Mouse (Mus musculus) midbrain, embryonic 10.5 days (tissue): ENCODE measurements around the gene March6. TPM values are rescaled to one million over a fixed set of nuclear protein-coding genes. Genes with fewer than 3 reads are reported as not detected.

Experiments
- DNase-seq: peaks from one replicate; pipeline ENCODE4 v3.0.0-alpha.2; 2017; ENCODE audit warnings: low spot score
- H3K27ac ChIP-seq: fragments of 300-500 bp; sonication (generic); replicated peaks from 2 replicates; pipeline ENCODE4 v1.5.1; 2016; ENCODE audit warnings: mild to moderate bottlenecking
- H3K27me3 ChIP-seq: fragments of 300-500 bp; sonication (generic); 2 replicates; pipeline ENCODE4 v1.6.1; 2016; ENCODE audit warnings: low read depth, mild to moderate bottlenecking; ENCODE audit not compliant: poor library complexity, severe bottlenecking
- H3K36me3 ChIP-seq: fragments of 300-500 bp; sonication (generic); 2 replicates; pipeline ENCODE4 v1.6.1; 2016; ENCODE audit warnings: mild to moderate bottlenecking, moderate library complexity
- H3K4me1 ChIP-seq: fragments of 300-500 bp; sonication (generic); 2 replicates; pipeline ENCODE4 v1.6.1; 2016
- H3K4me3 ChIP-seq: fragments of 300-500 bp; sonication (generic); 2 replicates; pipeline ENCODE4 v1.5.1; 2016; ENCODE audit warnings: mild to moderate bottlenecking, moderate library complexity
- H3K9me3 ChIP-seq: fragments of 300-500 bp; sonication (generic); replicated peaks from 2 replicates; pipeline ENCODE4 v1.6.1; 2016; ENCODE audit warnings: mild to moderate bottlenecking
- WGBS: fragments of 180-500 bp; shearing (Covaris S2); methylation state at CpG from one replicate; pipeline ENCODE4 v1.1.7; 2016; 5-methylcytosine and 5-hydroxymethylcytosine counted together
- polyA plus RNA-seq: library from polyadenylated mRNA; unstranded; fragments of >200 nt; fragmentation: Nextera tagmentation; extraction: Ambion mirVana; gene quantifications from 2 replicates; pipeline ENCODE4 v1.2.1, GENCODE M21; 2016

March6 gene
- polyA plus RNA-seq, 1 experiment from 2014 or later, result 37.3 TPM

DNA sequence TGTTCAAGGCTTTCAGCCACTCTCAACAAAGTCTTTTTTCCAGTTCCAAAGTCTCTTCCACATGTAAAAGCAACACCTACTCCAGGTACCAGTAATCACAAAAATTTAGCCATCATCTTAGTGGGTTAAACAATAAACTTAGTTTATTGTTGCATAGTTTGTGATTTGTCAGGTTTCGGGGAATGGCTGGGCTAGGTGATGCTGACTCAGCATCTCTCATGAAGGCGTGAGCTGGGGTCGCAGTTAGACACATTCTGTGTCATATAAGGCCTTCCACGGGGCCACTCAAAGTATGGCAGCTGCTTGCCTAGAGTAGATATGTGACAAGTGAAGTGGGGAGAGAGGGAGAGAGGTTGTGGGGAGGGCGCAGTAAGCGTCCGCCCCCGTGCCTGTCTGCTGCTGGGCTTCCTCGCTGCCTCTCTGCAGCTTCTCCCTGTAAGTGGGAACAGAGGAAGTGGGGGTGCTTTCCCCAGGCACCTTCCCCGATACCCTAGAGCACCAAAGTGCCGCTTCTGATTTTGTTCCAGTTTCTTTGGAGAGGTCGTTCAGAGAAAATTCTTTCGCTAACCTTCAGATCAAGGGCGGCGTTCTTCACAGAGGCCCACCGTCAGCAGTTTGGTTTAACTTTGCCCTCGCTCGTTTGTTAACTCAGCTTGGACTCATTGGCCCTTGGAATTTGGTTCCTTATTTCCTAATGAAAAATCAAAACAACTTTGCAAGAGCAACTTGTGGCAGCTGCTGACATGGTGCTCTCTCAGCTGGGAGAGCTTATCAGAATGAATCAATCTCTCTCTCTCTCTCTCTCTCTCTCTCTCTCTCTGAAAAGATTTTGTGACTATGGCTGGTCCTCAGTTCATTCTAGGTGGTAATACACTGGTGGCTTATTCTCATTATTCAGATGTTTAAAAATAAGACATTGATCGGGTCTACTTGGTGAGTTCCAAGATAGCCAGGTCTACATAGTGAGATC, 33.0 kb upstream of the March6 start:
- H3K4me1 ChIP-seq, result peaks cover 12% of the 10 kb centered on the region
- DNase-seq, result no peak
- H3K27ac ChIP-seq, result no peak overlapping the region
- H3K9me3 ChIP-seq, result peaks cover 11% of the 10 kb centered on the region; the same call in 1 of the 2 replicates
- WGBS, result 74% methylated on average over 19 of the region's 19 CpGs
- no peaks in the 10 kb centered on the region for H3K36me3 ChIP-seq
- H3K4me3 ChIP-seq, result no peak overlapping the region
- H3K27me3 ChIP-seq, result no peaks in the 10 kb centered on the region

DNA sequence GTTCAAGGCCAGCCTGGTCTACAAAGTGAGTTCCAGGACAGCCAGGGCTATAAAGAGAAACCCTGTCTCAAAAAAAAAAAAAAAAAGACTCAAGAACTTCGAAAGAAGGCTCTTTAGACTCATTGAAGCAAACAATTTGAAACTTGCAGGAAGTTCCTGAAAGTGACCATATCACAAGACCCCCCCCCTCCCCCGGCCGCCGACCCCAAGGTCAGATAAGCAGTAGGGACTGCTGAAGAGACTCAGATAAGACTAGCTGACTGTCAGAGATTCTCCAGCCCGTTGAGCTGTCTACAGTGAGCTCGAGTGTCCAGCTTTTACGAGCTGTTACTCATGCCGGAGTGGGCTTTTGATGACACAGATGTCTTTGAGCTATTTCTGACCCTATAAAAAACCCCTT, 32.0 kb upstream of the March6 start:
- H3K4me1 ChIP-seq, result peaks cover 6% of the 10 kb centered on the region; the same call in 1 of the 2 replicates
- no peak overlapping the region for H3K27ac ChIP-seq
- no peak for DNase-seq
- no peak overlapping the region for H3K4me3 ChIP-seq
- H3K9me3 ChIP-seq, result peaks cover 11% of the 10 kb centered on the region; the same call in 1 of the 2 replicates
- 89% methylated on average over 8 of the region's 8 CpGs for WGBS
- no peaks in the 10 kb centered on the region for H3K36me3 ChIP-seq
- no peaks in the 10 kb centered on the region for H3K27me3 ChIP-seq

DNA sequence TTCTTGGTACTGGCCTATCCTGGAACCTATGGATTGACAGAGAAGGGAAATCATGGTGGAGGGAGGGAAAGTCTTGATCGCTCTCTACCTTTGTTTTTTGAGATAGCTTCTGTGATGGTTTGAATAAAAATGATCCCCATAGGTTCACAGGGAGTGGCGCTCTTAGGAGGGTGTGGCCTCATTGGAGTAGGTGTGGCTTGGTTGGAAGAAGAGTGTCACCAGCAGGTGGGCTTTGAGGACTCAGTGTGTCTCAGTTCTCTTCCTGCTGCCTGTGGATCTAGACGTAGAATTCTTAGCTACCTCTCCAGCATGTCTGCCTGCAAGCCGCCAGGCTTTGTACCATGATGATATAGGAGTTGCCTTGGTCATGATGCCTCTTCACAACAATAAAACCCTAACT, 31.1 kb upstream of the March6 start:
- Histone ChIP-seq H3K9me3 (peaks cover 11% of the 10 kb centered on the region; the same call in 1 of the 2 replicates), H3K36me3 (no peaks in the 10 kb centered on the region), H3K27me3 (no peaks in the 10 kb centered on the region), H3K4me3 (no peak overlapping the region), H3K27ac (no peak overlapping the region), H3K4me1 (peaks cover 6% of the 10 kb centered on the region; the same call in 1 of the 2 replicates)
- 94% methylated on average over 4 of the region's 4 CpGs for WGBS
- no peak for DNase-seq

DNA sequence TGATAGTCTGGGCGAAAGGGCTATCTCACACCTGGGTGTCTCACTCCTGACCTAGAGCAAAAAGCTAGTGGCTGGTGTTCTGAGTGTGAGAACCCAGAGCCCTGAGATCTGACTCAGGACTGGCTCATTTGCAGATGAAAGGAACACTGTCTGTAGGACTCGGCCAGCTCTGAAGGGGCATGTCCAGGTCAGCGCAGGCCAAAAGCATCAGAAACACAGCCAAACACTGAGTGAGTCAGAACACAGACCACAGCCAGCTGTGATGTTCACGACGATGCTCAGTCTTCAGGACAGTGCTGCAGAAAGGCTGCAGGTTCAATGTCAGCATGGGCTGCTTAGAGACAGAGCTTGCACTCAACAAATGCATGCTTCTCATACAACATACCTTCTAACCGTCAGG, 30.5 kb upstream of the March6 start:
- H3K27me3 ChIP-seq, result no peaks in the 10 kb centered on the region
- H3K4me1 ChIP-seq, result peaks cover 6% of the 10 kb centered on the region; the same call in 1 of the 2 replicates
- WGBS, result 77% methylated on average over 6 of the region's 6 CpGs
- no peak overlapping the region for H3K27ac ChIP-seq
- H3K9me3 ChIP-seq, result peaks cover 11% of the 10 kb centered on the region; the same call in 1 of the 2 replicates
- H3K4me3 ChIP-seq, result no peak overlapping the region
- H3K36me3 ChIP-seq, result no peaks in the 10 kb centered on the region
- DNase-seq, result no peak

- H3K27me3 ChIP-seq, result no peaks in the 10 kb centered on the region
- H3K36me3 ChIP-seq, result no peaks in the 10 kb centered on the region
- H3K9me3 ChIP-seq, result peaks cover 5% of the 10 kb centered on the region; the same call in 1 of the 2 replicates
- H3K4me1 ChIP-seq, result no peaks in the 10 kb centered on the region
- no peak for DNase-seq
- H3K27ac ChIP-seq, result no peak overlapping the region
- 90% methylated on average over 2 of the region's 2 CpGs for whole genome bisulfite sequencing
- no peak overlapping the region for H3K4me3 ChIP-seq
Observed at GRCm38 (mm10) chr15:31554855-31555254, 24.0 kb upstream of the March6 start.

GRCm38 (mm10) chr15:31550381-31550780, 19.5 kb upstream of the March6 start:
- H3K4me1 ChIP-seq, result no peaks in the 10 kb centered on the region
- no peak overlapping the region for H3K27ac ChIP-seq
- H3K27me3 ChIP-seq, result no peaks in the 10 kb centered on the region
- no peaks in the 10 kb centered on the region for H3K9me3 ChIP-seq
- H3K4me3 ChIP-seq, result no peak overlapping the region
- no peaks in the 10 kb centered on the region for H3K36me3 ChIP-seq
- no peak for DNase-seq
- WGBS, result 88% methylated on average over 4 of the region's 4 CpGs

DNA sequence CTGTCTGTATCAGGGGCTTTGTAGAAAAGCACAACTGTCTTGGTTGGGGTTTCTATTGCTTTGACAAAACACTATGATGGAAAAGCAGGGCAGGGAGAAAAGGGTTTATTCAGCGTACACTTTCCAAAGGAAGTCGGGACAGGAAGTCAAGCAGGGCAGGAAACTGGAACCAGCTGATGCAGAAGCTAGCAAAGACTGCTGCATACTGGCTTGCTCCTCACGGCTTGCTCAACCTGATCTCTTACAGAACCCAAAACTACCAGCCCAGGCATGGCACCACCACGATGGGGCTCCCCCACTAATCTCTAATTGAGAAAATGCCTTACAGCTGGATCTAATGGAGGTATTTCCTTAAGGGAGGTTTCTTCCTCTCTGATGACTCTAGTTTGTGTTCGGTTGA, 16.6 kb upstream of the March6 start:
- Histone ChIP-seq H3K27ac (no peak overlapping the region), H3K9me3 (no peaks in the 10 kb centered on the region), H3K4me1 (peaks cover 11% of the 10 kb centered on the region), H3K36me3 (no peaks in the 10 kb centered on the region), H3K27me3 (no peaks in the 10 kb centered on the region), H3K4me3 (no peak overlapping the region)
- no peak for DNase-seq
- WGBS, result 66% methylated on average over 5 of the region's 5 CpGs

GRCm38 (mm10) chr15:31546291-31546690, 15.4 kb upstream of the March6 start:
- no peak overlapping the region for H3K27ac ChIP-seq
- WGBS, result 91% methylated on average over 6 of the region's 6 CpGs
- no peak for DNase-seq
- no peaks in the 10 kb centered on the region for H3K36me3 ChIP-seq
- no peak overlapping the region for H3K4me3 ChIP-seq
- no peaks in the 10 kb centered on the region for H3K27me3 ChIP-seq
- no peaks in the 10 kb centered on the region for H3K9me3 ChIP-seq
- H3K4me1 ChIP-seq, result peaks cover 22% of the 10 kb centered on the region

DNA sequence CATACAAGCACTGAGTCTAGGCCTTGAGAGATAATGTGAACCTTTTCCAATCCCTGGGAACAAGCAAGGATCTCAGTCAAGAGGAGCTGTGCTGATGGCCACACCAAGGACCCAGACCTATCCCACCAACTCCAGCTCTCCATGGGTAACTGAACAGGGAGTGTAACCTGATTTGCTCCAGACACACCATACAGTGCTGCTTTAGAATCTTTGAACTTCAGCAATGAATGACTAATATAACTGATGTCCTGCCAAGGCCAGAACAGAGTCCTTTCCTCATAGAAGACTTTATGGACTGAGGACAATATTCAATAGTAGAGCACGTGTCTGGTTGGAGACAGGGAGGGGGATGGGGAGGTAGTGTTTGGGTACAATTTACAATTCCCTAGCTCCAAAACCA, 14.2 kb upstream of the March6 start:
- no peak overlapping the region for H3K4me3 ChIP-seq
- DNase-seq, result no peak
- no peaks in the 10 kb centered on the region for H3K36me3 ChIP-seq
- H3K4me1 ChIP-seq, result peaks cover 22% of the 10 kb centered on the region
- H3K27me3 ChIP-seq, result no peaks in the 10 kb centered on the region
- 91% methylated on average over 1 of the region's 1 CpGs for WGBS
- H3K27ac ChIP-seq, result no peak overlapping the region
- H3K9me3 ChIP-seq, result no peaks in the 10 kb centered on the region

GRCm38 (mm10) chr15:31543246-31543645, 12.4 kb upstream of the March6 start:
- WGBS, result 15% methylated on average over 3 of the region's 3 CpGs
- H3K27ac ChIP-seq, result no peak overlapping the region; the same call in 1 of the 2 replicates
- H3K4me1 ChIP-seq, result peaks cover 22% of the 10 kb centered on the region
- no peak overlapping the region for H3K4me3 ChIP-seq
- no peaks in the 10 kb centered on the region for H3K9me3 ChIP-seq
- no peaks in the 10 kb centered on the region for H3K36me3 ChIP-seq
- no peak for DNase-seq
- H3K27me3 ChIP-seq, result no peaks in the 10 kb centered on the region

- peak overlapping the region; percentile 82 for H3K27ac ChIP-seq
- no peaks in the 10 kb centered on the region for H3K9me3 ChIP-seq
- H3K4me3 ChIP-seq, result 0 out of 2 replicates have a peak overlapping the region, but pooled peaks have one; percentile 20
- 10% methylated on average over 10 of the region's 10 CpGs for WGBS
- H3K27me3 ChIP-seq, result no peaks in the 10 kb centered on the region
- peak; percentile 36 for DNase-seq
- peaks cover 22% of the 10 kb centered on the region for H3K4me1 ChIP-seq
- H3K36me3 ChIP-seq, result no peaks in the 10 kb centered on the region
Observed at GRCm38 (mm10) chr15:31542013-31542958, 11.4 kb upstream of the March6 start.

DNA sequence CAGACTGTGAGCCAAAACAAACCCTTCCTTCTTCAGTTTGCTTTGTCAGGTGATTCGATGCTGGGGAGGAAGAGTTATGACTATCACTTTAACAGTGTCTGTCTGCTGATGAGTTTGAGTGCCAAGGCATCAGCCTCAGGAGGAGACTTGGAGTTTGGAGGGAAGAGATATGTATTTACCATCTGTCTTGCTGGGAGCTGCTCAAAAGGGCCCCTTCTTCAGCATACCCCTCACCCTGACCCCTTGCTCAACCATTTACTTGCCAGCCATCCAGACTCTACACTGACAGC, 9.6 kb upstream of the March6 start:
- H3K27ac ChIP-seq, result no peak overlapping the region
- WGBS, result 82% methylated on average over 1 of the region's 1 CpGs
- H3K4me1 ChIP-seq, result peaks cover 40% of the 10 kb centered on the region
- no peaks in the 10 kb centered on the region for H3K36me3 ChIP-seq
- H3K4me3 ChIP-seq, result no peak overlapping the region
- no peak for DNase-seq
- no peaks in the 10 kb centered on the region for H3K9me3 ChIP-seq
- H3K27me3 ChIP-seq, result no peaks in the 10 kb centered on the region
